Mouse (Mus musculus) brain, embryonic 14.5 days (tissue): Measurements from ENCODE around the gene Ppib.

Source experiments
- CTCF ChIP-seq: fragments of 200-500 bp; IDR thresholded peaks from 2 replicates; pipeline ENCODE4 v1.5.1; 2012; ENCODE audit warnings: inconsistent platforms, mild to moderate bottlenecking, moderate library complexity, borderline replicate concordance; ENCODE audit not compliant: insufficient read depth, insufficient read length; ENCODE audit errors: extremely low read depth
- POLR2A ChIP-seq: fragments of 200-500 bp; IDR thresholded peaks from 2 replicates; pipeline ENCODE4 v1.6.1; 2012; ENCODE audit warnings: mild to moderate bottlenecking, inconsistent platforms, borderline replicate concordance; ENCODE audit not compliant: poor library complexity, insufficient read depth, insufficient read length, severe bottlenecking; ENCODE audit errors: extremely low read depth

DNA sequence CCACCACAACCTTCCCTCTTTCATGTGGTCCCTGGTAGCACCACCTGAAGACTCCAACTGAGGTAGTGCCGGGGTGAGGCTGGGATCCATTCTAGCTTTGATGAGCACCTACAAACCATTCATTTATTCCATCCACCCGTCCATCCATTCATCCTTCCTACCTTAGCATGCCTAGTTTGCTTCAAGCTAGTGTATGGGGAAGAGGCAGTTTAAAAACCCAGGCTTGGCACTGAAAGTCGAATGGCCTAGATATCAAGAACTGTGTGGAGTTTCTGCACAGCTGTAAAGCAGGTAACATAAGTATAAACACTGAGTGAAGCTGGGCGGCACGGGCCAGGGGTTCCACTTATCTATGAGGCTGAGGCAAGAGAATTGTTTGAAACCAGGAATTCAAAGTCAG lies 10.1 kb downstream of the Ppib start:
- TF ChIP-seq POLR2A (no peak), CTCF (no peak)
